Mouse (Mus musculus) kidney, embryonic 14.5 days (tissue): ENCODE data around the gene Pitpnm2. TPM values are rescaled to one million over a fixed set of nuclear protein-coding genes. Genes with fewer than 3 reads are reported as not detected.

ENCODE experiments used
- ATAC-seq: fragments of 200-750 bp; cut with Nextera tagmentation; 2 replicates; pipeline ENCODE4 v1.8.0; 2017; ENCODE audit warnings: moderate number of reproducible peaks, mild to moderate bottlenecking, moderate TSS enrichment, moderate library complexity; ENCODE audit not compliant: low FRiP score, low TSS enrichment
- H3K27ac ChIP-seq: fragments of 300-500 bp; sonication (generic); 2 replicates; pipeline ENCODE4 v1.5.1; 2014; ENCODE audit warnings: low read depth, mild to moderate bottlenecking, low read length, moderate library complexity, mixed read lengths
- H3K27me3 ChIP-seq: fragments of 300-500 bp; sonication (generic); 2 replicates; pipeline ENCODE4 v1.6.1; 2014; ENCODE audit warnings: mild to moderate bottlenecking, low read length; ENCODE audit not compliant: control insufficient read depth, insufficient read depth
- H3K36me3 ChIP-seq: fragments of 300-500 bp; sonication (generic); 2 replicates; pipeline ENCODE4 v1.6.1; 2014; ENCODE audit warnings: low read length, mixed read lengths; ENCODE audit not compliant: control insufficient read depth, insufficient read depth
- H3K4me1 ChIP-seq: fragments of 300-500 bp; sonication (generic); 2 replicates; pipeline ENCODE4 v1.6.1; 2014; ENCODE audit warnings: low read length, mixed read lengths; ENCODE audit not compliant: control insufficient read depth, insufficient read depth
- H3K4me2 ChIP-seq: fragments of 300-500 bp; sonication (generic); replicated peaks from 2 replicates; pipeline ENCODE4 v1.6.1; 2014; ENCODE audit warnings: low read depth, mild to moderate bottlenecking, low read length
- H3K4me3 ChIP-seq: fragments of 300-500 bp; sonication (generic); 2 replicates; pipeline ENCODE4 v1.5.1; 2014; ENCODE audit warnings: mild to moderate bottlenecking, low read length
- H3K9ac ChIP-seq: fragments of 300-500 bp; sonication (generic); 2 replicates; pipeline ENCODE4 v1.6.1; 2014; ENCODE audit warnings: low read depth, mild to moderate bottlenecking, low read length, moderate library complexity
- H3K9me3 ChIP-seq: fragments of 300-500 bp; sonication (generic); 2 replicates; pipeline ENCODE4 v1.6.1; 2016; ENCODE audit warnings: low read length; ENCODE audit not compliant: control insufficient read depth
- WGBS: fragments of 180-500 bp; shearing (Covaris S2); extraction: QIAGEN DNeasy Blood & Tissue Kit; methylation state at CpG from one replicate; pipeline ENCODE4 v1.1.7; 2014; 5-methylcytosine and 5-hydroxymethylcytosine counted together
- polyA plus RNA-seq: library from polyadenylated mRNA; unstranded; fragments of >200 nt; fragmentation: Nextera tagmentation; extraction: Ambion mirVana; gene quantifications from 2 replicates; pipeline ENCODE4 v1.2.1, GENCODE M21; 2014

Gene Pitpnm2
- polyA plus RNA-seq, 1 experiment from 2014 or later, result 7.0 TPM

GRCm38 (mm10) chr5:124082941-124083688 is 166.4 kb downstream of the Pitpnm2 start:
- no peaks in the 10 kb centered on the region for H3K9me3 ChIP-seq
- no peak for ATAC-seq
- WGBS, result 88% methylated on average over 17 of the region's 17 CpGs
- no peak overlapping the region for H3K9ac ChIP-seq
- H3K36me3 ChIP-seq, result no peaks in the 10 kb centered on the region
- H3K4me2 ChIP-seq, result no peak overlapping the region
- H3K4me1 ChIP-seq, result no peaks in the 10 kb centered on the region
- no peak overlapping the region for H3K4me3 ChIP-seq
- no peak overlapping the region for H3K27ac ChIP-seq
- no peaks in the 10 kb centered on the region for H3K27me3 ChIP-seq

DNA sequence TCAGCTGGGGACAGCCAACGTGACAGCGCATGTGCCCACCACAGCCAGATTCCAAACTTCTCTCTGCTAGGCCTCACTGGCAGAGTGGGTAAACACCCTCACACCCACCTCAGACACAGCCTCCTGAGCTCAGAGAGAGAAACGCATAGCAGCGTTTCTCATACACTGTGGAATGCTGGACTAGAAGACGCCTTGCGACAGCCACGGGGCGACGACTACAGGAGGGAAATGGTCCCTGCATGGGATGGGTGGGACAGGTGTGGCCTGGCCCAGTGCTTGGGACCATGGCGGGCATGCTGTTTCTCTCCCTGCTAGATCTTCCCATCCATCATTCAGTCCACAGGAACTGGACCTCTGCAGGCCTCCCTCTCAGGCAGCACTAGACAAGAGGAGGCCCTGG is 167.1 kb downstream of the Pitpnm2 start:
- 84% methylated on average over 10 of the region's 10 CpGs for WGBS
- H3K27me3 ChIP-seq, result no peaks in the 10 kb centered on the region
- no peaks in the 10 kb centered on the region for H3K36me3 ChIP-seq
- no peak overlapping the region for H3K9ac ChIP-seq
- no peaks in the 10 kb centered on the region for H3K9me3 ChIP-seq
- ATAC-seq, result no peak
- no peaks in the 10 kb centered on the region for H3K4me1 ChIP-seq
- no peak overlapping the region for H3K4me3 ChIP-seq
- H3K4me2 ChIP-seq, result no peak overlapping the region
- no peak overlapping the region for H3K27ac ChIP-seq

DNA sequence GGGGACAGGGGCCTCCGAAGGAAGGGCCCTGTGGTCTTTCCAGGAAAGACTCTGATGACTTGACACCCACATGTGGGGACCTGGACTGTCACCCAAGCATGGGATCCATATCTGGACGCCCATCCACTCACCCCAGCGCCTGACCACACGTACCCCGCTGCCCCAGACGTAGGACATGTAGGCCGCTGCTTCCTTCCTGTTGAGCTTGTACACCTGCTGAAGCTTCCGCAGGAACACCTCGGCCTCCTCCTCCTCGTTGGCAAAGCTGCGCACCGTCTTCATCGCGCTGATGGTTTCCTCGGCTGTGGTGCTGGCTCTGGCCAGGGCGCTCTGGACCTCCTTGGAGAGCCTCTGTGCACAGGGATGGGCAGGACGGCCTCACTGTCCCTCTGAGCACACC is 169.7 kb downstream of the Pitpnm2 start:
- no peaks in the 10 kb centered on the region for H3K9me3 ChIP-seq
- peaks cover 17% of the 10 kb centered on the region; the same call in 1 of the 2 replicates for H3K4me1 ChIP-seq
- no peak overlapping the region for H3K9ac ChIP-seq
- 88% methylated on average over 17 of the region's 17 CpGs for WGBS
- no peaks in the 10 kb centered on the region for H3K27me3 ChIP-seq
- H3K4me3 ChIP-seq, result no peak overlapping the region
- H3K27ac ChIP-seq, result no peak overlapping the region
- ATAC-seq, result no peak
- H3K36me3 ChIP-seq, result no peaks in the 10 kb centered on the region
- H3K4me2 ChIP-seq, result no peak overlapping the region

- H3K27ac ChIP-seq, result no peak overlapping the region
Observed at GRCm38 (mm10) chr5:124078794-124079416, 170.7 kb downstream of the Pitpnm2 start.

GRCm38 (mm10) chr5:124077856-124078460 is 171.6 kb downstream of the Pitpnm2 start:
- Histone ChIP-seq H3K9ac (no peak overlapping the region), H3K27ac (no peak overlapping the region), H3K4me3 (no peak overlapping the region), H3K4me2 (no peak overlapping the region), H3K27me3 (no peaks in the 10 kb centered on the region), H3K9me3 (no peaks in the 10 kb centered on the region), H3K36me3 (no peaks in the 10 kb centered on the region), H3K4me1 (peaks cover 29% of the 10 kb centered on the region; the same call in 1 of the 2 replicates)
- WGBS, result 70% methylated on average over 6 of the region's 6 CpGs
- ATAC-seq, result no peak

More at GRCm38 (mm10) chr5:124078794-124079416, 170.7 kb downstream of the Pitpnm2 start:
- no peaks in the 10 kb centered on the region for H3K27me3 ChIP-seq
- H3K36me3 ChIP-seq, result no peaks in the 10 kb centered on the region
- no peaks in the 10 kb centered on the region for H3K9me3 ChIP-seq
- H3K4me1 ChIP-seq, result peaks cover 23% of the 10 kb centered on the region; the same call in 1 of the 2 replicates
- H3K4me2 ChIP-seq, result no peak overlapping the region
- H3K9ac ChIP-seq, result no peak overlapping the region
- no peak for ATAC-seq
- WGBS, result 59% methylated on average over 9 of the region's 9 CpGs
- no peak overlapping the region for H3K4me3 ChIP-seq

DNA sequence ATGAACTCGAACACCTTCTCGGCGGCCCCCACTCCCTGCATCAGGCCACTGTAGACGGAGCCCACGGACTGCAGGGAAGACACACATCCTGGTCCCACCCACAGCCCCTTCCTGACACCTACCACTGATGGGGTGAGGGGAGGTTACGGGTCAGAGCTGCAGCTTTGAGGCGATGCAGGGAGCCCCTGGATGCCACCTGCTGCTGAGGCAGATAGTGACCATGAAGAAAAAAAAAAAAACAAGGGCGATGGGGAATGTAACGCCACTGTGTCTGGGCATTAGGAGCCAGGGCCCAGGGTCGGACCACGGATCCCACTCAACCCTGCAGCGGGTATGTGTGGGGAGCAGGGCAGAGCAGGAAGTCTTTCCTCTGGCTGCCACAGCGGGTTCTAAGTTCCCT is 172.3 kb downstream of the Pitpnm2 start:
- no peaks in the 10 kb centered on the region for H3K36me3 ChIP-seq
- H3K27ac ChIP-seq, result no peak overlapping the region
- no peak overlapping the region for H3K9ac ChIP-seq
- H3K9me3 ChIP-seq, result no peaks in the 10 kb centered on the region
- WGBS, result 75% methylated on average over 13 of the region's 13 CpGs
- H3K27me3 ChIP-seq, result no peaks in the 10 kb centered on the region
- H3K4me3 ChIP-seq, result no peak overlapping the region
- H3K4me2 ChIP-seq, result no peak overlapping the region
- no peak for ATAC-seq
- peaks cover 29% of the 10 kb centered on the region; the same call in 1 of the 2 replicates for H3K4me1 ChIP-seq

GRCm38 (mm10) chr5:124076559-124076958 is 173.0 kb downstream of the Pitpnm2 start:
- no peak overlapping the region for H3K27ac ChIP-seq
- H3K36me3 ChIP-seq, result no peaks in the 10 kb centered on the region
- no peak overlapping the region for H3K4me2 ChIP-seq
- H3K27me3 ChIP-seq, result no peaks in the 10 kb centered on the region
- 44% methylated on average over 9 of the region's 9 CpGs for WGBS
- no peak overlapping the region for H3K4me3 ChIP-seq
- no peak for ATAC-seq
- no peak overlapping the region for H3K9ac ChIP-seq
- H3K4me1 ChIP-seq, result peaks cover 29% of the 10 kb centered on the region; the same call in 1 of the 2 replicates
- no peaks in the 10 kb centered on the region for H3K9me3 ChIP-seq

DNA sequence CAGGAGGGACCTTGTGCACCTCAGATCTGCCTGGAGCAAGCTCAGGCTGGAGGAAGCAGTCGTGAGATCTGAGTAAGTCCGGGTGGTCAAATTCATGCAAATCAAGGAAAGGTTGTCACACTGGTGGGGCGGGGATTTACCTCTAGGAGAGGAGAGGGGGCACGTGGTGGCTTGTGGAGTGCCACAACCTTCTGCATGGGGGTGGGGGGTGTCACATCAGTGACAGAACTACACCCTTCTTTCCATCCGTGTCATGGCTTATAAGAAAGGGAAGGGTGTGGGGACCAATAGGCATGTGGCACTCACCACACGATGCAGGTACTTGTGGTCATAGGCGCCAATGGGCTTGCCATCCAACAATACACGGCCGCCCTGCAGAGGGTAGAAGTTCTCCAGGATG is 173.8 kb downstream of the Pitpnm2 start:
- Histone ChIP-seq H3K4me1 (peaks cover 29% of the 10 kb centered on the region; the same call in 1 of the 2 replicates), H3K27me3 (no peaks in the 10 kb centered on the region), H3K36me3 (no peaks in the 10 kb centered on the region), H3K9ac (no peak overlapping the region), H3K4me2 (no peak overlapping the region), H3K27ac (peak overlapping the region; percentile 51), H3K9me3 (no peaks in the 10 kb centered on the region), H3K4me3 (no peak overlapping the region)
- ATAC-seq, result no peak
- WGBS, result 62% methylated on average over 9 of the region's 9 CpGs

- WGBS, result 43% methylated on average over 10 of the region's 10 CpGs
- no peaks in the 10 kb centered on the region for H3K27me3 ChIP-seq
- H3K4me1 ChIP-seq, result peaks cover 29% of the 10 kb centered on the region; the same call in 1 of the 2 replicates
- no peak overlapping the region for H3K4me3 ChIP-seq
- H3K4me2 ChIP-seq, result no peak overlapping the region
- no peaks in the 10 kb centered on the region for H3K9me3 ChIP-seq
- H3K36me3 ChIP-seq, result no peaks in the 10 kb centered on the region
- H3K9ac ChIP-seq, result no peak overlapping the region
- no peak for ATAC-seq
- H3K27ac ChIP-seq, result peak overlapping the region; percentile 51; the same call in 1 of the 2 replicates
Observed at GRCm38 (mm10) chr5:124074845-124075307, 174.7 kb downstream of the Pitpnm2 start.
